Comparison of ENCODE assay signal across 12 mouse cellular contexts in the genomic region with DNA sequence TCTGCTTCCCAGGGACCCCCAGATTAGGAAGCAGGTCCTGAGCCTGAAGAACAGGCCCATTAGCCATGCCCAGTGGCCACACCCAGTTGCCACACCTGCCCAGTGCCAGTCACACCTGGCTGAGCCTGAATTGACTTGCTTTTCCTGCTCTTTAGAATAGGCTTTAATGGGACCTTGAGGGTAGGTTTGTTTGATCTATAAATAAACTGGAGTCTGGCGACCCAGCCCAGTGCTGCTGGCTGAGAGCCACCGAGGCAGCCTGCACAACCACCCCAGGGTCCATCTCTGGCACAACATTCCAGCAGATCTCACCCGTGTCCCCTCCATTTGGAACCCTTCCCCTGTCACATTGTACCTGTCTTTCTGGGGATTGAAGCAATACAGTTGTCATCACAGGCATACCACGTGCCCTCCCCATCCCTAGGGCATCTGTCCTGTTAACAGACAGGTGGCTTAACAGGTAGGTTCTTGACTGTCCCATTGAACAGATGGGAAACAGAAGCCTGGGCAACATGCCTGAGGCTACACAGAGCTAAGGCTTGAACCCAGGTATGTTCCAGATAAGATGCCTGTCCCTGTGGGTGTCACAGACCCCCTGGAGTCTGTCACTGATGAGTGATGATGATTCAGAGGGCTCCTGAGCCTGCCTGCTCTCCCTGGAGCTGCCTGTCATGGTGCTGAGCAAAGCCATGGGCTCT.
A peak's percentile ranks its signal among the peaks of the same experiment; 100 is the strongest.
DNase-seq lines count a peak whose midpoint lies in the region; ATAC-seq and TF ChIP-seq lines count a peak whose summit lies in the region.
"Had no signal": no experiment of that assay in that cellular context is flagged by ENCODE, and none has a peak within 500 bp of the region (broad histone marks: within the 10 kb centered on the region; RNA-seq: fewer than 3 reads in every experiment).

No protein-coding gene starts in this region.

- H3K9ac ChIP-seq in heart, embryonic 13.5 days: peak overlapping the region; percentile 48
- no peak overlapping the region for H3K9ac ChIP-seq in liver, postnatal 0 days (replicated peaks)
- H3K9ac ChIP-seq in liver, embryonic 12.5 days: no peak overlapping the region
- no peak overlapping the region for H3K9ac ChIP-seq in stomach, embryonic 14.5 days (replicated peaks; ENCODE audit: low read depth, low read length)

- H3K27me3 ChIP-seq in heart, embryonic 13.5 days (replicated peaks): peaks cover 18% of the 10 kb centered on the region
- no peaks in the 10 kb centered on the region for H3K27me3 ChIP-seq in liver, postnatal 0 days (ENCODE audit: insufficient read depth, low read length)
- peaks cover 48% of the 10 kb centered on the region for H3K27me3 ChIP-seq in liver, embryonic 12.5 days (replicated peaks)
- no peaks in the 10 kb centered on the region for H3K27me3 ChIP-seq in stomach, embryonic 14.5 days (ENCODE audit: control insufficient read depth, insufficient read depth, low read length)

- ATAC-seq in heart, embryonic 13.5 days (ENCODE audit: extremely low read depth, insufficient number of reproducible peaks, low FRiP score, low TSS enrichment): no peak
- no peak for ATAC-seq in liver, postnatal 0 days
- ATAC-seq in liver, embryonic 12.5 days: no peak
- peak; percentile 16; the same call in 1 of the 2 replicates for ATAC-seq in stomach, embryonic 14.5 days (ENCODE audit: insufficient number of reproducible peaks, insufficient read depth, low FRiP score, low read depth)
- no peak for ATAC-seq in megakaryocyte-erythroid progenitor cell, adult 5-6 weeks (replicated peaks; ENCODE audit: low FRiP score, low TSS enrichment, poor library complexity, severe bottlenecking)
- ATAC-seq in frontal cortex, adult (ENCODE audit: low TSS enrichment): no peak

- no peak for TF ChIP-seq EP300 in liver, postnatal 0 days (IDR thresholded peaks at IDR 0.05; ENCODE audit: low read depth)

- peaks cover 41% of the 10 kb centered on the region for H3K4me1 ChIP-seq in heart, embryonic 13.5 days
- H3K4me1 ChIP-seq in liver, postnatal 0 days (ENCODE audit: insufficient read depth): peaks cover 40% of the 10 kb centered on the region
- peaks cover 49% of the 10 kb centered on the region for H3K4me1 ChIP-seq in liver, embryonic 12.5 days
- H3K4me1 ChIP-seq in stomach, embryonic 14.5 days (ENCODE audit: control insufficient read depth, insufficient read depth, low read length): peaks cover 36% of the 10 kb centered on the region

- H3K9me3 ChIP-seq in heart, embryonic 13.5 days: no peaks in the 10 kb centered on the region
- H3K9me3 ChIP-seq in liver, postnatal 0 days (ENCODE audit: low read length): no peaks in the 10 kb centered on the region
- H3K9me3 ChIP-seq in liver, embryonic 12.5 days (replicated peaks): no peaks in the 10 kb centered on the region
- H3K9me3 ChIP-seq in stomach, embryonic 14.5 days (ENCODE audit: control insufficient read depth, low read depth, low read length): no peaks in the 10 kb centered on the region
- H3K9me3 ChIP-seq: limb, embryonic 10.5 days had no signal

- H3K4me2 ChIP-seq in heart, embryonic 13.5 days: no peak overlapping the region
- H3K4me2 ChIP-seq in liver, postnatal 0 days (ENCODE audit: low read depth, low read length): no peak overlapping the region
- H3K4me2 ChIP-seq in liver, embryonic 12.5 days: no peak overlapping the region
- no peak overlapping the region for H3K4me2 ChIP-seq in stomach, embryonic 14.5 days (replicated peaks; ENCODE audit: low read depth, low read length)

- TF ChIP-seq CTCF in liver, postnatal 0 days (IDR thresholded peaks at IDR 0.05; ENCODE audit: low read depth): no peak

- peak overlapping the region; percentile 26; the same call in 1 of the 2 replicates for H3K27ac ChIP-seq in heart, embryonic 13.5 days (replicated peaks)
- H3K27ac ChIP-seq in liver, postnatal 0 days (ENCODE audit: low read depth): 0 out of 2 replicates have a peak overlapping the region, but pooled peaks have one; percentile 22
- H3K27ac ChIP-seq in liver, embryonic 12.5 days: no peak overlapping the region
- H3K27ac ChIP-seq in stomach, embryonic 14.5 days (ENCODE audit: low read length): no peak overlapping the region

- no peaks in the 10 kb centered on the region for H3K36me3 ChIP-seq in heart, embryonic 13.5 days
- H3K36me3 ChIP-seq in liver, postnatal 0 days (replicated peaks; ENCODE audit: insufficient read depth, low read length): no peaks in the 10 kb centered on the region
- no peaks in the 10 kb centered on the region for H3K36me3 ChIP-seq in liver, embryonic 12.5 days
- H3K36me3 ChIP-seq in stomach, embryonic 14.5 days (ENCODE audit: control insufficient read depth, insufficient read depth, low read length): no peaks in the 10 kb centered on the region; the same call in 1 of the 2 replicates
- H3K36me3 ChIP-seq: limb, embryonic 10.5 days had no signal

- 26% methylated on average over 4 of the region's 4 CpGs for WGBS in heart, embryonic 13.5 days
- 56% methylated on average over 4 of the region's 4 CpGs for WGBS in liver, postnatal 0 days (ENCODE audit: insufficient replicate concordance)
- 61% methylated on average over 4 of the region's 4 CpGs for WGBS in liver, embryonic 12.5 days (ENCODE audit: insufficient replicate concordance)
- 42% methylated on average over 4 of the region's 4 CpGs for WGBS in stomach, embryonic 14.5 days

- DNase-seq in heart, postnatal 4 days: no peak
- no peak for DNase-seq in liver, postnatal 0 days
- DNase-seq in kidney, adult 9 months: peak; percentile 48
- DNase-seq: adrenal gland, adult 8-10 months; midbrain, embryonic 14.5 days had no signal

- no peak overlapping the region for H3K4me3 ChIP-seq in heart, embryonic 13.5 days
- no peak overlapping the region for H3K4me3 ChIP-seq in liver, postnatal 0 days (ENCODE audit: low read depth, low read length)
- H3K4me3 ChIP-seq in liver, embryonic 12.5 days: no peak overlapping the region
- no peak overlapping the region for H3K4me3 ChIP-seq in stomach, embryonic 14.5 days (ENCODE audit: low read depth, low read length)
- H3K4me3 ChIP-seq: erythroblast, embryonic 14.5 days; limb, embryonic 10.5 days had no signal

Comparison
In these comparisons a context has a peak if more than half of its experiments do, and no peak if none do; other contexts are left out.
1. H3K27ac ChIP-seq: peak in heart, embryonic 13.5 days (single experiment) and liver, postnatal 0 days (single experiment); none in liver, embryonic 12.5 days (single experiment) and stomach, embryonic 14.5 days (single experiment).